Mouse (Mus musculus) hindbrain, embryonic 16.5 days (tissue): ENCODE results near the gene Tifa. TPM values are rescaled to one million over a fixed set of nuclear protein-coding genes. Genes with fewer than 3 reads are reported as not detected.

Source experiments
- ATAC-seq: fragments of 200-750 bp; cut with Nextera tagmentation; 2 replicates; pipeline ENCODE4 v1.8.0; 2017; ENCODE audit warnings: moderate TSS enrichment, moderate library complexity
- H3K27ac ChIP-seq: fragments of 300-500 bp; sonication (generic); 2 replicates; pipeline ENCODE4 v1.5.1; 2014; ENCODE audit warnings: low read depth, mild to moderate bottlenecking, control low read depth, low read length, moderate library complexity
- H3K27me3 ChIP-seq: fragments of 300-500 bp; sonication (generic); replicated peaks from 2 replicates; pipeline ENCODE4 v1.6.1; 2014; ENCODE audit warnings: low read length; ENCODE audit not compliant: control insufficient read depth, insufficient read depth
- H3K36me3 ChIP-seq: fragments of 300-500 bp; sonication (generic); 2 replicates; pipeline ENCODE4 v1.6.1; 2014; ENCODE audit warnings: mild to moderate bottlenecking, low read length, moderate library complexity, mixed read lengths; ENCODE audit not compliant: control insufficient read depth, insufficient read depth
- H3K4me1 ChIP-seq: fragments of 300-500 bp; sonication (generic); 2 replicates; pipeline ENCODE4 v1.6.1; 2014; ENCODE audit warnings: low read depth, low read length; ENCODE audit not compliant: control insufficient read depth, insufficient read depth
- H3K4me2 ChIP-seq: fragments of 300-500 bp; sonication (generic); 2 replicates; pipeline ENCODE4 v1.6.1; 2014; ENCODE audit warnings: mild to moderate bottlenecking, low read length, control low read depth, moderate library complexity
- H3K4me3 ChIP-seq: fragments of 300-500 bp; sonication (generic); 2 replicates; pipeline ENCODE4 v1.5.1; 2014; ENCODE audit warnings: mild to moderate bottlenecking, low read length, control low read depth, moderate library complexity
- H3K9ac ChIP-seq: fragments of 300-500 bp; sonication (generic); 2 replicates; pipeline ENCODE4 v1.6.1; 2014; ENCODE audit warnings: low read depth, mild to moderate bottlenecking, control low read depth, low read length, moderate library complexity
- H3K9me3 ChIP-seq: fragments of 300-500 bp; sonication (generic); 2 replicates; pipeline ENCODE4 v1.6.1; 2014; ENCODE audit warnings: mild to moderate bottlenecking, low read length, moderate library complexity; ENCODE audit not compliant: control insufficient read depth
- WGBS: fragments of 180-500 bp; shearing (Covaris S2); extraction: QIAGEN DNeasy Blood & Tissue Kit; methylation state at CpG from one replicate; pipeline ENCODE4 v1.1.7; 2014; 5-methylcytosine and 5-hydroxymethylcytosine counted together
- polyA plus RNA-seq: library from polyadenylated mRNA; unstranded; fragments of >200 nt; fragmentation: Nextera tagmentation; extraction: Ambion mirVana; gene quantifications from 2 replicates; pipeline ENCODE4 v1.2.1, GENCODE M21; 2015

Gene Tifa
- polyA plus RNA-seq, 1 experiment from 2014 or later: 2.8 TPM

GRCm38 (mm10) chr3:127756458-127756857 lies 33.1 kb upstream of the Tifa start:
- Histone ChIP-seq H3K4me2 (no peak overlapping the region), H3K4me1 (no peaks in the 10 kb centered on the region), H3K27me3 (peaks cover 9% of the 10 kb centered on the region; the same call in 1 of the 2 replicates), H3K4me3 (no peak overlapping the region), H3K36me3 (no peaks in the 10 kb centered on the region), H3K27ac (no peak overlapping the region), H3K9ac (no peak overlapping the region), H3K9me3 (no peaks in the 10 kb centered on the region)
- WGBS: 87% methylated on average over 6 of the region's 6 CpGs
- no peak for ATAC-seq

GRCm38 (mm10) chr3:127757886-127758301 lies 31.7 kb upstream of the Tifa start:
- Histone ChIP-seq H3K27ac (no peak overlapping the region), H3K9ac (no peak overlapping the region), H3K4me3 (no peak overlapping the region), H3K4me1 (no peaks in the 10 kb centered on the region), H3K36me3 (no peaks in the 10 kb centered on the region), H3K27me3 (peaks cover 7% of the 10 kb centered on the region; the same call in 1 of the 2 replicates), H3K4me2 (no peak overlapping the region), H3K9me3 (no peaks in the 10 kb centered on the region)
- ATAC-seq: no peak

DNA sequence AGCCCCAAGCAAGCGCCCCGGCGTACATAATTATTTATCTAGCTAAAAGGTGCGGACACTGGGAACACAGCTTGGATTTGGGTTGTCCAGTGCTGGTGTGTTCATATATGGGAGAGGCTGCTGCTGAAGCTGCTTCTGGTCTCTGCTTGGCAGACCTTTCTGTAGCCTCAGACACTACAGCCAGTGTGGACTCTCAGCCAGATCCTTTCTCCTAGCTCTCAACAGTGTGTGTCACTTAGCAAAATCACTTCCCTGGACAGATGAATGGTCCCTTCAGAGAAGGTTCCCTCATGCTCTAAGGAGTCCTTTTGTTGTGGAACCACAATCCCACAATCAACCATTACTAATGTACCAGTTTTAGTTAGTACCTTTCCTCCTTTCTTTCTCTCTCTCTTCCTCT lies 30.8 kb upstream of the Tifa start:
- Histone ChIP-seq H3K4me1 (no peaks in the 10 kb centered on the region), H3K27ac (no peak overlapping the region), H3K4me2 (no peak overlapping the region), H3K4me3 (no peak overlapping the region), H3K9me3 (no peaks in the 10 kb centered on the region), H3K36me3 (no peaks in the 10 kb centered on the region), H3K27me3 (peaks cover 7% of the 10 kb centered on the region; the same call in 1 of the 2 replicates), H3K9ac (no peak overlapping the region)
- WGBS: 39% methylated on average over 4 of the region's 4 CpGs
- peak; percentile 52 for ATAC-seq

GRCm38 (mm10) chr3:127759212-127759611 lies 30.4 kb upstream of the Tifa start:
- H3K9me3 ChIP-seq: no peaks in the 10 kb centered on the region
- no peak overlapping the region for H3K9ac ChIP-seq
- H3K4me3 ChIP-seq: no peak overlapping the region
- no peaks in the 10 kb centered on the region for H3K36me3 ChIP-seq
- no peak overlapping the region for H3K27ac ChIP-seq
- WGBS: 16% methylated on average over 8 of the region's 8 CpGs
- no peaks in the 10 kb centered on the region for H3K4me1 ChIP-seq
- no peak overlapping the region for H3K4me2 ChIP-seq
- H3K27me3 ChIP-seq: peaks cover 7% of the 10 kb centered on the region; the same call in 1 of the 2 replicates
- ATAC-seq: peak; percentile 63; the same call in 1 of the 2 replicates

DNA sequence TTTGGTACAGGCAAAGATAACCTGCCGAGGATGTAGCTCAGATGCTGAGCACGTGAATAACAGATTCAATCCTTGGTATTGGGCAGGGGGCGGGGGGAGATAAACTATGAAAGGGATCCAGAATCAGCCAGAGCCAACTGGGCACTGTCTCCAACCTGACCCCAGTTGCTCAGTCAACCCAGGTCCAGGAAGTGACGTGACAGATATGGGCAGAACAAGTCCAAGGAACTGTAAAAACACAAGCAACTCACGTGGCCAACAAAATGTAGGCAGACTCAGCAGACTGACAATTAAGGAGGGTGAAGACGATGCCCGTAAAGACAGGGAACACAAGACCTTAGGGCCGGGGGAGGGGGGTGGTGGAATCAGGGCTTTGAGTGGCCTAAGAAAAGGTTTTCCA lies 27.2 kb upstream of the Tifa start:
- no peaks in the 10 kb centered on the region for H3K9me3 ChIP-seq
- H3K27ac ChIP-seq: no peak overlapping the region
- no peak overlapping the region for H3K9ac ChIP-seq
- H3K4me3 ChIP-seq: no peak overlapping the region
- peaks cover 5% of the 10 kb centered on the region; the same call in 1 of the 2 replicates for H3K27me3 ChIP-seq
- no peak for ATAC-seq
- H3K36me3 ChIP-seq: no peaks in the 10 kb centered on the region
- no peak overlapping the region for H3K4me2 ChIP-seq
- WGBS: 74% methylated on average over 8 of the region's 8 CpGs
- H3K4me1 ChIP-seq: no peaks in the 10 kb centered on the region

DNA sequence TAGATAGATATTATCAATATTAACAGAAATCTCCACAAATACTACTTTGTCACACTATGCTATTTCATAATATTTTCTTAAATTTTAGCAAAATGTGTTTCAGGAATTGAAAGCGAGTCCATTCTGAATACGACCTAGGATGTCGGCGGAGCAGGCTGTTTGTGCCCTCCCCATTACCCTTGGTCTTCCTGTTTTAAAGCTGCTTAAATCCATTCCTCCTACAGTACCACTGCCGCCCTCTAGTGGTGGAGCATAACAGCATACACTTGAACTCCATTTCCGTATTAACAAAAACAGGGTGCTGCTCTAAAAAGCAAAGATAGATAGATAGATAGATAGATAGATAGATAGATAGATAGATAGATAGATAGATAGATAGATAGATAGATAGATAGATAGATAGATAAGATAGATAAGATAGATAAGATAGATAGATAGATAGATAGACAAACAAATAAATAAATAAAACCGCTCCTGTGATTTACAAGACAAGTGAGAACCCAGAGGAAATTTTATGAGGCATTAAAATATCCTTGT lies 26.5 kb upstream of the Tifa start:
- H3K36me3 ChIP-seq: no peaks in the 10 kb centered on the region
- WGBS: 24% methylated on average over 7 of the region's 7 CpGs
- H3K27ac ChIP-seq: no peak overlapping the region
- H3K9ac ChIP-seq: no peak overlapping the region
- no peak overlapping the region for H3K4me3 ChIP-seq
- peaks cover 3% of the 10 kb centered on the region; the same call in 1 of the 2 replicates for H3K27me3 ChIP-seq
- H3K9me3 ChIP-seq: no peaks in the 10 kb centered on the region
- no peak for ATAC-seq
- H3K4me1 ChIP-seq: no peaks in the 10 kb centered on the region
- H3K4me2 ChIP-seq: no peak overlapping the region

GRCm38 (mm10) chr3:127764541-127764940 lies 25.1 kb upstream of the Tifa start:
- 59% methylated on average over 5 of the region's 5 CpGs for WGBS
- no peaks in the 10 kb centered on the region for H3K36me3 ChIP-seq
- no peak overlapping the region for H3K4me3 ChIP-seq
- H3K27me3 ChIP-seq: peaks cover 2% of the 10 kb centered on the region; the same call in 1 of the 2 replicates
- no peak for ATAC-seq
- no peaks in the 10 kb centered on the region for H3K9me3 ChIP-seq
- H3K9ac ChIP-seq: no peak overlapping the region
- H3K4me1 ChIP-seq: no peaks in the 10 kb centered on the region
- H3K27ac ChIP-seq: no peak overlapping the region
- H3K4me2 ChIP-seq: no peak overlapping the region

DNA sequence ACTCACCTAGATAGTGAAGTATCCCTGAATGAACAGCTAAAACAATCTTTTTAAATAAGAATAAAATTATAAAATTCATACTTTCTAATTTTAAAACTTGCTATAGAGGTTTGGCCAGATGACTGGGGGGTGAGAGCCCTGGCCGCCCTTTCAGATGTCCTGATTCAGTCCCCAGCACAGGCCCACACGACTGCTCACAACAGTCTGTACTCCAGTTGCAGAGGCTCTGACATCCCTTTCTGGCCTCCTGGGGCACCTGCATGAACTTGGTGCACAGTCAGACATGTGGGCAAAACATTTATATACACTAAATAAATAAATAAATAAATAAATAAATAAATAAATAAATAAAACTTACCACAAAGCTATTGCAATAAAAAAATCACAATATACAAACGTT lies 23.6 kb upstream of the Tifa start:
- WGBS: 80% methylated on average over 3 of the region's 3 CpGs
- no peak overlapping the region for H3K27ac ChIP-seq
- H3K4me3 ChIP-seq: no peak overlapping the region
- H3K9me3 ChIP-seq: no peaks in the 10 kb centered on the region
- no peak overlapping the region for H3K4me2 ChIP-seq
- no peak for ATAC-seq
- no peak overlapping the region for H3K9ac ChIP-seq
- H3K4me1 ChIP-seq: no peaks in the 10 kb centered on the region
- no peaks in the 10 kb centered on the region for H3K36me3 ChIP-seq
- H3K27me3 ChIP-seq: no peaks in the 10 kb centered on the region; the same call in 1 of the 2 replicates

DNA sequence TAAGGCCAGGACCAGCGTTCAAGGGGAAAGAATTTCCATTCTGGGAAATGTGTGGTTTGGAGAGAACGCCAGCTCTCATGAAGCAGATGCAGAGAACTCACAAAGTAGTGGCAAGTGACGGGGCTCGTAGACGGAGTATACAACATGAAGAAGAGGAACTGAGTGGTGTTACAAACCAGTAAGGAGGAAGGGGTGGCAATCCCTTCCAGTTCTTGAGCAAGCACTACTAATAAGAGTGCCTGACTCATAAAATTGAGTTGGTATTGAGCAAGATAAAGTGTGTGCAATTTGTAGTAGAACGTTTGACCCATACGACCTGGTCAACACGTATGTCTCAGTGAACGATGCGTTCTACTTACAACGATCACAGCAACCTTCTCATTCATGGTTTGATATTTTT lies 20.5 kb upstream of the Tifa start:
- 89% methylated on average over 11 of the region's 11 CpGs for WGBS
- Histone ChIP-seq H3K4me1 (no peaks in the 10 kb centered on the region), H3K27ac (no peak overlapping the region), H3K9me3 (no peaks in the 10 kb centered on the region), H3K9ac (no peak overlapping the region), H3K27me3 (no peaks in the 10 kb centered on the region), H3K4me3 (no peak overlapping the region), H3K36me3 (no peaks in the 10 kb centered on the region), H3K4me2 (no peak overlapping the region)
- no peak for ATAC-seq
